In genomic region chr6:126440254-126440653, GRCm38 (mm10) we compare ENCODE assay signal across 20 mouse cellular contexts.
A peak's percentile ranks its signal among the peaks of the same experiment; 100 is the strongest.
DNase-seq lines count a peak whose midpoint lies in the region; ATAC-seq and TF ChIP-seq lines count a peak whose summit lies in the region.
"Had no signal": no experiment of that assay in that cellular context is flagged by ENCODE, and none has a peak within 500 bp of the region (broad histone marks: within the 10 kb centered on the region; RNA-seq: fewer than 3 reads in every experiment).

No protein-coding gene starts in this region.

- H3K36me3 ChIP-seq in heart, adult 2 months (ENCODE audit: control insufficient read depth, insufficient read depth, low read length): no peaks in the 10 kb centered on the region
- H3K36me3 ChIP-seq in midbrain, embryonic 13.5 days: no peaks in the 10 kb centered on the region
- H3K36me3 ChIP-seq: embryonic facial prominence, embryonic 10.5 days; embryonic facial prominence, embryonic 12.5 days; forebrain, embryonic 15.5 days had no signal

- TF ChIP-seq EP300 in heart, adult 2 months (IDR thresholded peaks at IDR 0.05; ENCODE audit: insufficient read depth, low read depth, low read length): no peak

- H3K4me1 ChIP-seq in heart, adult 2 months (ENCODE audit: control insufficient read depth, insufficient read depth, low read length): no peaks in the 10 kb centered on the region
- no peaks in the 10 kb centered on the region for H3K4me1 ChIP-seq in midbrain, embryonic 13.5 days (replicated peaks)
- H3K4me1 ChIP-seq: embryonic facial prominence, embryonic 12.5 days; forebrain, embryonic 13.5 days; forebrain, embryonic 15.5 days had no signal

- H3K27me3 ChIP-seq in heart, adult 2 months (ENCODE audit: control insufficient read depth, insufficient read depth, low read length): no peaks in the 10 kb centered on the region
- no peaks in the 10 kb centered on the region for H3K27me3 ChIP-seq in midbrain, embryonic 13.5 days
- H3K27me3 ChIP-seq: embryonic facial prominence, embryonic 12.5 days; forebrain, embryonic 13.5 days; forebrain, embryonic 15.5 days had no signal

- H3K4me3 ChIP-seq in heart, adult 2 months: no peak overlapping the region
- no peak overlapping the region for H3K4me3 ChIP-seq in midbrain, embryonic 13.5 days (replicated peaks)
- H3K4me3 ChIP-seq: embryonic facial prominence, embryonic 10.5 days; embryonic facial prominence, embryonic 12.5 days; forebrain, embryonic 13.5 days; forebrain, embryonic 15.5 days had no signal

- WGBS in heart, adult 2 months: 83% methylated on average over 1 of the region's 1 CpGs
- WGBS in midbrain, embryonic 13.5 days: 84% methylated on average over 1 of the region's 1 CpGs

- no peak overlapping the region for H3K4me2 ChIP-seq in midbrain, embryonic 13.5 days (replicated peaks)
- H3K4me2 ChIP-seq: embryonic facial prominence, embryonic 12.5 days; forebrain, embryonic 13.5 days; forebrain, embryonic 15.5 days had no signal

- TF ChIP-seq POLR2A in heart, adult 2 months (IDR thresholded peaks at IDR 0.05; ENCODE audit: insufficient read depth, low read depth, low read length): no peak

- H3K79me2 ChIP-seq in heart, adult 2 months (replicated peaks; ENCODE audit: control insufficient read depth, insufficient read depth, low read length): no peaks in the 10 kb centered on the region

- H3K9me3 ChIP-seq in midbrain, embryonic 13.5 days: no peaks in the 10 kb centered on the region
- H3K9me3 ChIP-seq: embryonic facial prominence, embryonic 10.5 days; embryonic facial prominence, embryonic 12.5 days; forebrain, embryonic 13.5 days; forebrain, embryonic 15.5 days had no signal

- DNase-seq in heart, adult 11 months: peak; percentile 72
- DNase-seq in heart, adult 2 months: no peak
- peak; percentile 54 for DNase-seq in NIH3T3 (ENCODE audit: low read depth)
- DNase-seq in skeletal muscle tissue, adult 2 months (ENCODE audit: low read depth, low spot score): peak; percentile 4
- no peak for DNase-seq in testis, postnatal 10 days (ENCODE audit: low spot score)
- DNase-seq: adrenal gland, adult 8-10 months; adrenal gland, postnatal 14 days; adrenal gland, postnatal 36 days; cerebellum, adult 11-12 months; cerebellum, adult 2 months; cerebellum, adult 9-10 months; cerebellum, postnatal 10 days; cerebellum, postnatal 25 days; forebrain, postnatal 0 days had no signal

- no peak overlapping the region for H3K27ac ChIP-seq in heart, adult 2 months
- H3K27ac ChIP-seq in midbrain, embryonic 13.5 days: no peak overlapping the region
- H3K27ac ChIP-seq: embryonic facial prominence, embryonic 10.5 days; embryonic facial prominence, embryonic 12.5 days; forebrain, embryonic 13.5 days; forebrain, embryonic 15.5 days had no signal

- no peak overlapping the region for H3K9ac ChIP-seq in heart, adult 2 months (ENCODE audit: low read depth, low read length)
- H3K9ac ChIP-seq in midbrain, embryonic 13.5 days (replicated peaks): no peak overlapping the region
- H3K9ac ChIP-seq: embryonic facial prominence, embryonic 12.5 days; forebrain, embryonic 13.5 days; forebrain, embryonic 15.5 days; forebrain, postnatal 0 days had no signal

- no peak for ATAC-seq in midbrain, embryonic 13.5 days
- ATAC-seq: activated CD4-positive, CD25-positive, alpha-beta regulatory T cell, adult 4 months; forebrain, embryonic 13.5 days; forebrain, embryonic 15.5 days; forebrain, postnatal 0 days had no signal

- TF ChIP-seq CTCF in heart, adult 2 months (IDR thresholded peaks at IDR 0.05): no peak

- intact Hi-C loops in heart, adult 2 months (cut with DNase I): no loop called here

Comparison
In these comparisons a context has a peak if more than half of its experiments do, and no peak if none do; other contexts are left out.
1. DNase-seq: peak in heart, adult 11 months (single experiment), NIH3T3 (single experiment) and skeletal muscle tissue, adult 2 months (single experiment); none in heart, adult 2 months (0 of 2) and testis, postnatal 10 days (single experiment).